In genomic region chr2:79145897-79146296, GRCm38 (mm10) we compare ENCODE assay signal across 24 mouse cellular contexts.
DNase-seq lines count a peak whose midpoint lies in the region; ATAC-seq and TF ChIP-seq lines count a peak whose summit lies in the region.
"Had no signal": no experiment of that assay in that cellular context is flagged by ENCODE, and none has a peak within 500 bp of the region (broad histone marks: within the 10 kb centered on the region; RNA-seq: fewer than 3 reads in every experiment).

No protein-coding gene starts in this region.

- no peak for TF ChIP-seq POLR2A in myocyte (IDR thresholded peaks at IDR 0.05; ENCODE audit: insufficient read length, low read depth)
- TF ChIP-seq POLR2A in cerebellum, adult 2 months (IDR thresholded peaks at IDR 0.05; ENCODE audit: borderline replicate concordance, insufficient read depth, low read length) = no peak

- no peak overlapping the region for H3ac ChIP-seq in myocyte (ENCODE audit: control insufficient read depth, insufficient read length)

- H3K36me3 ChIP-seq in myocyte (ENCODE audit: control insufficient read depth, insufficient read depth) = no peaks in the 10 kb centered on the region
- no peaks in the 10 kb centered on the region for H3K36me3 ChIP-seq in forebrain, embryonic 14.5 days (ENCODE audit: control insufficient read depth, insufficient read depth, low read length)
- H3K36me3 ChIP-seq: forebrain, embryonic 10.5 days; hindbrain, embryonic 10.5 days; hindbrain, embryonic 13.5 days had no signal

- H3K9ac ChIP-seq in forebrain, embryonic 14.5 days (ENCODE audit: low read length) = no peak overlapping the region
- H3K9ac ChIP-seq: forebrain, embryonic 13.5 days; hindbrain, embryonic 13.5 days had no signal

- no peak overlapping the region for H3K27ac ChIP-seq in forebrain, embryonic 14.5 days (ENCODE audit: low read depth, low read length)
- no peak overlapping the region for H3K27ac ChIP-seq in cerebellum, adult 2 months (ENCODE audit: insufficient read depth, low read length)
- H3K27ac ChIP-seq: forebrain, embryonic 10.5 days; forebrain, embryonic 13.5 days; hindbrain, embryonic 10.5 days; hindbrain, embryonic 13.5 days had no signal

- H3K79me2 ChIP-seq in myocyte (ENCODE audit: control insufficient read depth, insufficient read depth) = no peaks in the 10 kb centered on the region

- no peaks in the 10 kb centered on the region for H3K4me1 ChIP-seq in forebrain, embryonic 14.5 days (ENCODE audit: control insufficient read depth, insufficient read depth, low read length)
- H3K4me1 ChIP-seq in cerebellum, adult 2 months (ENCODE audit: control insufficient read depth, insufficient read depth, low read length) = no peaks in the 10 kb centered on the region
- H3K4me1 ChIP-seq: forebrain, embryonic 13.5 days; hindbrain, embryonic 10.5 days; hindbrain, embryonic 13.5 days had no signal

- H3K9me3 ChIP-seq in forebrain, embryonic 14.5 days (replicated peaks; ENCODE audit: control insufficient read depth, low read length) = no peaks in the 10 kb centered on the region
- H3K9me3 ChIP-seq: forebrain, embryonic 10.5 days; forebrain, embryonic 13.5 days; hindbrain, embryonic 10.5 days; hindbrain, embryonic 13.5 days had no signal

- peak; percentile 32 for DNase-seq in lung, postnatal 36 days
- no peak for DNase-seq in lung, postnatal 25 days (ENCODE audit: low spot score)
- DNase-seq in forebrain, embryonic 14.5 days (ENCODE audit: low spot score) = no peak
- DNase-seq in cerebellum, adult 11-12 months = no peak
- DNase-seq in cerebellum, adult 2 months = no peak
- DNase-seq: adrenal gland, adult 8-10 months; adrenal gland, postnatal 25 days; cerebellum, adult 8-10 months; cerebellum, postnatal 10 days; cerebellum, postnatal 36 days; gastrocnemius, postnatal 10 days; gastrocnemius, postnatal 36 days; heart, adult 11 months had no signal

- H3K4me3 ChIP-seq in myocyte = no peak overlapping the region
- H3K4me3 ChIP-seq in forebrain, embryonic 14.5 days (ENCODE audit: low read depth, low read length) = no peak overlapping the region
- no peak overlapping the region for H3K4me3 ChIP-seq in cerebellum, adult 2 months (replicated peaks; ENCODE audit: insufficient read depth, low read depth, low read length)
- H3K4me3 ChIP-seq: forebrain, embryonic 10.5 days; forebrain, embryonic 13.5 days; hindbrain, embryonic 10.5 days; hindbrain, embryonic 13.5 days had no signal

- H3K27me3 ChIP-seq in myocyte (ENCODE audit: control insufficient read depth, insufficient read depth, insufficient read length) = no peaks in the 10 kb centered on the region
- H3K27me3 ChIP-seq in forebrain, embryonic 14.5 days (replicated peaks; ENCODE audit: control insufficient read depth, insufficient read depth, low read length) = 0 out of 2 replicates have a peak, but pooled peaks cover 4% of the 10 kb centered on the region
- no peaks in the 10 kb centered on the region; the same call in 1 of the 2 replicates for H3K27me3 ChIP-seq in cerebellum, adult 2 months (ENCODE audit: control insufficient read depth, insufficient read depth, low read length)
- H3K27me3 ChIP-seq: hindbrain, embryonic 13.5 days had no signal

- peak; percentile 56 for ATAC-seq in common myeloid progenitor, adult 5-6 weeks (replicated peaks; ENCODE audit: low read depth, poor library complexity, severe bottlenecking)
- ATAC-seq in megakaryocyte, adult 5-6 weeks (ENCODE audit: poor library complexity, severe bottlenecking) = peak; percentile 88
- ATAC-seq in forebrain, embryonic 14.5 days = no peak
- ATAC-seq: activated CD4-positive, CD25-positive, alpha-beta regulatory T cell, adult 4 months; hindbrain, embryonic 16.5 days; inflammation-experienced regulatory T-cells, adult 6 months had no signal

- TF ChIP-seq CTCF in cerebellum, adult 2 months (IDR thresholded peaks at IDR 0.05; ENCODE audit: borderline replicate concordance, insufficient read depth, low read depth, low read length) = no peak

- peak overlapping the region; percentile 10 for H3K4me2 ChIP-seq in myocyte (ENCODE audit: low read depth)
- no peak overlapping the region for H3K4me2 ChIP-seq in forebrain, embryonic 14.5 days (ENCODE audit: low read length)
- H3K4me2 ChIP-seq: forebrain, embryonic 13.5 days; heart, embryonic 11.5 days; hindbrain, embryonic 13.5 days had no signal

- WGBS in forebrain, embryonic 14.5 days = 68% methylated on average over 1 of the region's 1 CpGs
- WGBS in cerebellum, adult 2 months = 77% methylated on average over 1 of the region's 1 CpGs

TF ChIP-seq in myocyte, 11 proteins besides CTCF, POLR2A, EP300 and RAD21:
- no peak for TF ChIP-seq MYOD1 (IDR thresholded peaks at IDR 0.05; ENCODE audit: control insufficient read depth in 1 of 3, insufficient read length in 2 of 3, low read depth in 2 of 3)
- peak; percentile 24; the same call in 1 of the 2 replicates for TF ChIP-seq CEBPB (IDR thresholded peaks at IDR 0.05; ENCODE audit: insufficient read depth, poor library complexity, severe bottlenecking)
